ENCODE assay signal across 14 mouse cellular contexts in genomic region chr10:12406338-12407110, GRCm38 (mm10).
"Had no signal": no experiment of that assay in that cellular context is flagged by ENCODE, and none has a peak within 500 bp of the region (broad histone marks: within the 10 kb centered on the region; RNA-seq: fewer than 3 reads in every experiment).

No protein-coding gene starts in this region.

- ATAC-seq: midbrain, embryonic 13.5 days; midbrain, embryonic 15.5 days had no signal

- H3K36me3 ChIP-seq: midbrain, embryonic 13.5 days had no signal

- H3K4me1 ChIP-seq: midbrain, embryonic 13.5 days; midbrain, embryonic 15.5 days; neural tube, embryonic 12.5 days; stomach, embryonic 15.5 days had no signal

- H3K27me3 ChIP-seq: midbrain, embryonic 13.5 days; midbrain, embryonic 15.5 days; neural tube, embryonic 12.5 days; stomach, embryonic 15.5 days had no signal

- H3K4me2 ChIP-seq: lung, embryonic 14.5 days; midbrain, embryonic 11.5 days; midbrain, embryonic 13.5 days; midbrain, embryonic 15.5 days; neural tube, embryonic 12.5 days; stomach, embryonic 15.5 days had no signal

- H3K9me3 ChIP-seq: midbrain, embryonic 13.5 days; midbrain, embryonic 15.5 days; neural tube, embryonic 12.5 days; stomach, embryonic 15.5 days had no signal

- H3K4me3 ChIP-seq: midbrain, embryonic 13.5 days; midbrain, embryonic 15.5 days; neural tube, embryonic 12.5 days; stomach, embryonic 15.5 days had no signal

- H3K9ac ChIP-seq: lung, embryonic 14.5 days; midbrain, embryonic 13.5 days; midbrain, embryonic 15.5 days; neural tube, embryonic 12.5 days; stomach, embryonic 15.5 days had no signal

- DNase-seq: lung, adult 18-20 months; lung, embryonic 14.5 days; lung, postnatal 10 days; lung, postnatal 4 days; right cerebral cortex, postnatal 14 days; thymus, adult 2 months; thymus, postnatal 25 days; thymus, postnatal 4 days had no signal

- H3K27ac ChIP-seq: midbrain, embryonic 13.5 days; midbrain, embryonic 15.5 days; neural tube, embryonic 12.5 days; stomach, embryonic 15.5 days; stomach, postnatal 0 days had no signal
